Mouse (Mus musculus) neural tube, embryonic 15.5 days (tissue): ENCODE data around the gene Hid1. TPM values are rescaled to one million over a fixed set of nuclear protein-coding genes. Genes with fewer than 3 reads are reported as not detected.
"Not testable (repeated sequence)": the region's sequence is repeated elsewhere in the genome, so short reads cannot be mapped to it uniquely, and the experiment has no call there.

Source experiments
- ATAC-seq: fragments of 200-750 bp; cut with Nextera tagmentation; 2 replicates; pipeline ENCODE4 v1.8.0; 2017; ENCODE audit warnings: mild to moderate bottlenecking, moderate TSS enrichment, moderate library complexity; ENCODE audit not compliant: low FRiP score
- H3K27ac ChIP-seq: fragments of 300-500 bp; sonication (generic); replicated peaks from 2 replicates; pipeline ENCODE4 v1.5.1; 2015; ENCODE audit warnings: mild to moderate bottlenecking, inconsistent platforms
- H3K27me3 ChIP-seq: fragments of 300-500 bp; sonication (generic); replicated peaks from 2 replicates; pipeline ENCODE4 v1.6.1; 2015; ENCODE audit warnings: inconsistent platforms
- H3K36me3 ChIP-seq: fragments of 300-500 bp; sonication (generic); 2 replicates; pipeline ENCODE4 v1.6.1; 2015; ENCODE audit warnings: inconsistent platforms
- H3K4me1 ChIP-seq: fragments of 300-500 bp; sonication (generic); 2 replicates; pipeline ENCODE4 v1.6.1; 2015; ENCODE audit warnings: inconsistent platforms
- H3K4me2 ChIP-seq: fragments of 300-500 bp; sonication (generic); 2 replicates; pipeline ENCODE4 v1.6.1; 2015; ENCODE audit warnings: inconsistent platforms, mild to moderate bottlenecking, moderate library complexity
- H3K4me3 ChIP-seq: fragments of 300-500 bp; sonication (generic); replicated peaks from 2 replicates; pipeline ENCODE4 v1.5.1; 2015; ENCODE audit warnings: mild to moderate bottlenecking, inconsistent platforms
- H3K9ac ChIP-seq: fragments of 300-500 bp; sonication (generic); replicated peaks from 2 replicates; pipeline ENCODE4 v1.6.1; 2015; ENCODE audit warnings: mild to moderate bottlenecking, inconsistent platforms
- H3K9me3 ChIP-seq: fragments of 300-500 bp; sonication (generic); replicated peaks from 2 replicates; pipeline ENCODE4 v1.6.1; 2016; ENCODE audit warnings: inconsistent platforms
- WGBS: fragments of 180-500 bp; shearing (Covaris S2); methylation state at CpG from one replicate; pipeline ENCODE4 v1.1.7; 2015; ENCODE audit warnings: mixed read lengths; 5-methylcytosine and 5-hydroxymethylcytosine counted together
- polyA plus RNA-seq: library from polyadenylated mRNA; unstranded; fragments of >200 nt; fragmentation: Nextera tagmentation; extraction: Ambion mirVana; gene quantifications from 2 replicates; pipeline ENCODE4 v1.2.1, GENCODE M21; 2015

Gene Hid1
- polyA plus RNA-seq, 1 experiment from 2014 or later: 55.6 TPM

GRCm38 (mm10) chr11:115386859-115387258 lies 19.3 kb upstream of the Hid1 start:
- H3K9me3 ChIP-seq, H3K4me2 ChIP-seq, H3K4me3 ChIP-seq, H3K27ac ChIP-seq, H3K9ac ChIP-seq, ATAC-seq, H3K27me3 ChIP-seq: not testable (repeated sequence)
- WGBS: 89% methylated on average over 3 of the region's 3 CpGs
- Histone ChIP-seq H3K4me1 (peaks cover 44% of the 10 kb centered on the region), H3K36me3 (peaks cover 18% of the 10 kb centered on the region)

- no peaks in the 10 kb centered on the region for H3K36me3 ChIP-seq
- peak overlapping the region; percentile 95; the same call in 1 of the 2 replicates for H3K27ac ChIP-seq
- H3K9ac ChIP-seq: peak overlapping the region; percentile 23; the same call in 1 of the 2 replicates
- ATAC-seq: no peak
- peaks cover 49% of the 10 kb centered on the region for H3K4me1 ChIP-seq
- H3K27me3 ChIP-seq: no peaks in the 10 kb centered on the region
- 74% methylated on average over 5 of the region's 5 CpGs for WGBS
- no peaks in the 10 kb centered on the region for H3K9me3 ChIP-seq
- no peak overlapping the region for H3K4me3 ChIP-seq
- H3K4me2 ChIP-seq: peak overlapping the region; percentile 88
Observed at GRCm38 (mm10) chr11:115384587-115384986, 17.0 kb upstream of the Hid1 start.

- Histone ChIP-seq H3K4me1 (peaks cover 49% of the 10 kb centered on the region), H3K4me3 (peak overlapping the region; percentile 72), H3K36me3 (no peaks in the 10 kb centered on the region), H3K27me3 (no peaks in the 10 kb centered on the region), H3K4me2 (peak overlapping the region; percentile 88), H3K9ac (peak overlapping the region; percentile 90), H3K9me3 (no peaks in the 10 kb centered on the region), H3K27ac (peak overlapping the region; percentile 95)
- WGBS: 34% methylated on average over 16 of the region's 16 CpGs
- ATAC-seq: no peak
Observed at GRCm38 (mm10) chr11:115383701-115384474, 16.3 kb upstream of the Hid1 start.

- Histone ChIP-seq H3K4me3 (peak overlapping the region; percentile 72), H3K27me3 (no peaks in the 10 kb centered on the region), H3K9me3 (no peaks in the 10 kb centered on the region), H3K36me3 (no peaks in the 10 kb centered on the region), H3K27ac (peak overlapping the region; percentile 95), H3K4me1 (peaks cover 49% of the 10 kb centered on the region), H3K9ac (peak overlapping the region; percentile 90), H3K4me2 (peak overlapping the region; percentile 88)
- 12% methylated on average over 5 of the region's 5 CpGs for WGBS
- ATAC-seq: no peak
Observed at GRCm38 (mm10) chr11:115382891-115383290, 15.3 kb upstream of the Hid1 start.

- Histone ChIP-seq H3K4me1 (peaks cover 45% of the 10 kb centered on the region), H3K9me3 (no peaks in the 10 kb centered on the region), H3K27me3 (no peaks in the 10 kb centered on the region), H3K27ac (peak within 1 kb of the TSS; percentile 95), H3K4me2 (peak within 1 kb of the TSS; percentile 88), H3K9ac (peak within 1 kb of the TSS; percentile 90), H3K36me3 (no peaks in the 10 kb centered on the region), H3K4me3 (peak within 1 kb of the TSS; percentile 72)
- ATAC-seq: peak; percentile 90
- under 1% methylated on average over 73 of the region's 76 CpGs for WGBS
Observed at GRCm38 (mm10) chr11:115381743-115382539, 14.4 kb upstream of the Hid1 start, which contains the start of gene Cdr2l. TSS of gene Cdr2l (plus strand) at chr11:115381916.

- ATAC-seq: no peak
- Histone ChIP-seq H3K9ac (no peak overlapping the region), H3K27me3 (0 out of 2 replicates have a peak, but pooled peaks cover 3% of the 10 kb centered on the region), H3K36me3 (no peaks in the 10 kb centered on the region), H3K27ac (0 out of 2 replicates have a peak overlapping the region, but pooled peaks have one; percentile 10), H3K4me2 (peak overlapping the region; percentile 88), H3K9me3 (no peaks in the 10 kb centered on the region), H3K4me3 (peak overlapping the region; percentile 72), H3K4me1 (peaks cover 40% of the 10 kb centered on the region)
- 17% methylated on average over 9 of the region's 9 CpGs for WGBS
Observed at GRCm38 (mm10) chr11:115381276-115381675, 13.7 kb upstream of the Hid1 start.

GRCm38 (mm10) chr11:115377854-115378253 lies 10.3 kb upstream of the Hid1 start:
- Histone ChIP-seq H3K36me3 (no peaks in the 10 kb centered on the region), H3K4me2 (no peak overlapping the region), H3K27ac (no peak overlapping the region), H3K27me3 (peaks cover 18% of the 10 kb centered on the region), H3K9ac (no peak overlapping the region), H3K4me1 (peaks cover 27% of the 10 kb centered on the region), H3K9me3 (no peaks in the 10 kb centered on the region), H3K4me3 (no peak overlapping the region)
- ATAC-seq: no peak
- 90% methylated on average over 7 of the region's 7 CpGs for whole genome bisulfite sequencing

GRCm38 (mm10) chr11:115377254-115377653 lies 9.7 kb upstream of the Hid1 start:
- H3K27ac ChIP-seq: no peak overlapping the region
- H3K4me3 ChIP-seq: no peak overlapping the region
- H3K9ac ChIP-seq: no peak overlapping the region
- no peaks in the 10 kb centered on the region for H3K9me3 ChIP-seq
- no peaks in the 10 kb centered on the region for H3K36me3 ChIP-seq
- WGBS: 88% methylated on average over 4 of the region's 4 CpGs
- H3K4me1 ChIP-seq: peaks cover 22% of the 10 kb centered on the region
- H3K4me2 ChIP-seq: no peak overlapping the region
- no peak for ATAC-seq
- peaks cover 18% of the 10 kb centered on the region for H3K27me3 ChIP-seq

GRCm38 (mm10) chr11:115376722-115377121 lies 9.2 kb upstream of the Hid1 start:
- no peak for ATAC-seq
- no peak overlapping the region for H3K27ac ChIP-seq
- peaks cover 18% of the 10 kb centered on the region for H3K27me3 ChIP-seq
- no peak overlapping the region for H3K4me2 ChIP-seq
- H3K4me3 ChIP-seq: no peak overlapping the region
- no peaks in the 10 kb centered on the region for H3K36me3 ChIP-seq
- WGBS: 61% methylated on average over 7 of the region's 7 CpGs
- H3K9ac ChIP-seq: no peak overlapping the region
- peaks cover 22% of the 10 kb centered on the region for H3K4me1 ChIP-seq
- H3K9me3 ChIP-seq: no peaks in the 10 kb centered on the region

GRCm38 (mm10) chr11:115374695-115375425 lies 7.3 kb upstream of the Hid1 start:
- Histone ChIP-seq H3K9me3 (no peaks in the 10 kb centered on the region), H3K36me3 (no peaks in the 10 kb centered on the region), H3K27ac (peak overlapping the region; percentile 78), H3K27me3 (peaks cover 18% of the 10 kb centered on the region), H3K9ac (peak overlapping the region; percentile 59), H3K4me3 (peak overlapping the region; percentile 47), H3K4me2 (peak overlapping the region; percentile 83), H3K4me1 (peaks cover 17% of the 10 kb centered on the region)
- no peak for ATAC-seq
- WGBS: 68% methylated on average over 12 of the region's 12 CpGs
